Comparison of ENCODE assay signal across 21 mouse cellular contexts in the genomic region with DNA sequence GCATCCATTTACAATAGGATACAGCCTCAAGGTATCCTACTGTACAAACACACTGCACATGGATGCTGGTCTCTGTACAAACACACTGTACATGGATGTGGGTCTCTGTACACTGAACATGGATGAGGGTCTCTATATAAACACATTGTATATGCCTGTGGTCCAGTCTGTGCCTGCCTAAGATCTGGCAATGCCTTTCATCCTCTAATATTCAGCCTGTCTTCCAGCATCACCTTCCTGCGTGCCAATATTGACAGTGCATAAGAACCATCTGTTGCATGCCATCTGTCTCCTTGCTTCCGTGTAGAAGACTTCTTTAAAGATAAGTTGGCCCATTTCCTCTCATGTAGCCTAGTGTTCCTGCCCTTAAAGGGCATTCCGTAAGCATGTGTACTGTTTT.
A peak's percentile ranks its signal among the peaks of the same experiment; 100 is the strongest.
DNase-seq lines count a peak whose midpoint lies in the region; ATAC-seq and TF ChIP-seq lines count a peak whose summit lies in the region.
"Had no signal": no experiment of that assay in that cellular context is flagged by ENCODE, and none has a peak within 500 bp of the region (broad histone marks: within the 10 kb centered on the region; RNA-seq: fewer than 3 reads in every experiment).

No protein-coding gene starts in this region.

- ATAC-seq in forebrain, embryonic 13.5 days: peak; percentile 65; the same call in 1 of the 2 replicates
- ATAC-seq in forebrain, embryonic 11.5 days (replicated peaks; ENCODE audit: low FRiP score): no peak
- ATAC-seq in midbrain, postnatal 0 days (ENCODE audit: low FRiP score): no peak
- ATAC-seq in megakaryocyte, adult 5-6 weeks (ENCODE audit: poor library complexity, severe bottlenecking): no peak
- ATAC-seq: intestine, embryonic 15.5 days had no signal

- no peak overlapping the region for H3K4me3 ChIP-seq in forebrain, embryonic 13.5 days
- no peak overlapping the region for H3K4me3 ChIP-seq in forebrain, embryonic 11.5 days (ENCODE audit: low read depth, low read length)
- no peak overlapping the region for H3K4me3 ChIP-seq in midbrain, postnatal 0 days (ENCODE audit: low read depth, low read length)
- H3K4me3 ChIP-seq in midbrain, embryonic 10.5 days: no peak overlapping the region
- H3K4me3 ChIP-seq: embryonic facial prominence, embryonic 15.5 days; heart, adult 2 months; hindbrain, embryonic 12.5 days; intestine, embryonic 15.5 days; midbrain, embryonic 12.5 days; myocyte had no signal

- H3K27ac ChIP-seq in forebrain, embryonic 13.5 days: no peak overlapping the region
- H3K27ac ChIP-seq in forebrain, embryonic 11.5 days (ENCODE audit: low read depth, low read length): no peak overlapping the region
- H3K27ac ChIP-seq in midbrain, postnatal 0 days (ENCODE audit: low read depth, low read length): no peak overlapping the region
- no peak overlapping the region for H3K27ac ChIP-seq in midbrain, embryonic 10.5 days (replicated peaks)
- H3K27ac ChIP-seq: embryonic facial prominence, embryonic 15.5 days; heart, adult 2 months; hindbrain, embryonic 12.5 days; intestine, embryonic 15.5 days; midbrain, embryonic 12.5 days had no signal

- no peak overlapping the region for H3K9ac ChIP-seq in forebrain, embryonic 13.5 days
- H3K9ac ChIP-seq in forebrain, embryonic 11.5 days (ENCODE audit: low read length): no peak overlapping the region
- H3K9ac ChIP-seq in midbrain, postnatal 0 days (replicated peaks; ENCODE audit: low read length, poor library complexity, severe bottlenecking): no peak overlapping the region
- H3K9ac ChIP-seq: embryonic facial prominence, embryonic 15.5 days; hindbrain, embryonic 12.5 days; intestine, embryonic 15.5 days; midbrain, embryonic 12.5 days had no signal

- no peaks in the 10 kb centered on the region for H3K4me1 ChIP-seq in forebrain, embryonic 13.5 days
- H3K4me1 ChIP-seq in forebrain, embryonic 11.5 days (replicated peaks; ENCODE audit: control insufficient read depth, insufficient read depth, low read length): no peaks in the 10 kb centered on the region
- no peaks in the 10 kb centered on the region for H3K4me1 ChIP-seq in midbrain, postnatal 0 days (ENCODE audit: insufficient read depth, low read length)
- H3K4me1 ChIP-seq in midbrain, embryonic 10.5 days: 0 out of 2 replicates have a peak, but pooled peaks cover 3% of the 10 kb centered on the region
- H3K4me1 ChIP-seq: embryonic facial prominence, embryonic 15.5 days; hindbrain, embryonic 12.5 days; intestine, embryonic 15.5 days; midbrain, embryonic 12.5 days had no signal

- H3K4me2 ChIP-seq in forebrain, embryonic 13.5 days: no peak overlapping the region
- H3K4me2 ChIP-seq in forebrain, embryonic 11.5 days (ENCODE audit: low read depth, low read length, severe bottlenecking): no peak overlapping the region
- no peak overlapping the region for H3K4me2 ChIP-seq in midbrain, postnatal 0 days (ENCODE audit: low read depth, low read length, poor library complexity, severe bottlenecking)
- H3K4me2 ChIP-seq: embryonic facial prominence, embryonic 15.5 days; hindbrain, embryonic 12.5 days; intestine, embryonic 15.5 days; midbrain, embryonic 12.5 days had no signal

- no peak for DNase-seq in forebrain, embryonic 11.5 days (ENCODE audit: low spot score)
- DNase-seq in midbrain, postnatal 0 days (ENCODE audit: low spot score): peak; percentile 25
- DNase-seq in midbrain, embryonic 10.5 days (ENCODE audit: low spot score): no peak
- peak; percentile 62 to 78 for DNase-seq in cerebellum, postnatal 36 days
- DNase-seq in retina, embryonic 14.5 days (ENCODE audit: low spot score): no peak
- DNase-seq in thymus, postnatal 14 days: no peak
- DNase-seq: adrenal gland, adult 2 months; gastrocnemius, postnatal 10 days; heart, adult 2 months; lung, postnatal 14 days; retina, postnatal 1 day; right cerebral cortex, postnatal 4 days; thymus, postnatal 25 days had no signal

- no peaks in the 10 kb centered on the region for H3K27me3 ChIP-seq in forebrain, embryonic 13.5 days
- H3K27me3 ChIP-seq in forebrain, embryonic 11.5 days (ENCODE audit: control insufficient read depth, insufficient read depth, low read length): no peaks in the 10 kb centered on the region
- H3K27me3 ChIP-seq in midbrain, postnatal 0 days (ENCODE audit: insufficient read depth, low read length): no peaks in the 10 kb centered on the region
- no peaks in the 10 kb centered on the region for H3K27me3 ChIP-seq in midbrain, embryonic 10.5 days (ENCODE audit: low read depth, poor library complexity, severe bottlenecking)
- H3K27me3 ChIP-seq: CH12.LX; embryonic facial prominence, embryonic 15.5 days; intestine, embryonic 15.5 days; midbrain, embryonic 12.5 days had no signal

- H3K36me3 ChIP-seq in forebrain, embryonic 13.5 days (ENCODE audit: poor library complexity, severe bottlenecking): no peaks in the 10 kb centered on the region
- H3K36me3 ChIP-seq in forebrain, embryonic 11.5 days (ENCODE audit: control insufficient read depth, insufficient read depth, low read length): no peaks in the 10 kb centered on the region
- H3K36me3 ChIP-seq in midbrain, postnatal 0 days (ENCODE audit: insufficient read depth, low read length): no peaks in the 10 kb centered on the region
- H3K36me3 ChIP-seq in midbrain, embryonic 10.5 days: no peaks in the 10 kb centered on the region
- H3K36me3 ChIP-seq: embryonic facial prominence, embryonic 15.5 days; hindbrain, embryonic 12.5 days; intestine, embryonic 15.5 days; midbrain, embryonic 12.5 days had no signal

- H3K9me3 ChIP-seq in forebrain, embryonic 13.5 days (replicated peaks): no peaks in the 10 kb centered on the region
- H3K9me3 ChIP-seq in forebrain, embryonic 11.5 days (ENCODE audit: control insufficient read depth, low read length): no peaks in the 10 kb centered on the region
- no peaks in the 10 kb centered on the region for H3K9me3 ChIP-seq in midbrain, postnatal 0 days (ENCODE audit: low read length)
- H3K9me3 ChIP-seq in midbrain, embryonic 10.5 days (replicated peaks): no peaks in the 10 kb centered on the region
- H3K9me3 ChIP-seq: embryonic facial prominence, embryonic 15.5 days; hindbrain, embryonic 12.5 days; intestine, embryonic 15.5 days; midbrain, embryonic 12.5 days had no signal

- 83% methylated on average over 3 of the region's 3 CpGs for WGBS in forebrain, embryonic 13.5 days
- 89% methylated on average over 3 of the region's 3 CpGs for WGBS in forebrain, embryonic 11.5 days
- WGBS in midbrain, postnatal 0 days: 88% methylated on average over 3 of the region's 3 CpGs
- 86% methylated on average over 3 of the region's 3 CpGs for WGBS in midbrain, embryonic 10.5 days

- no peak for TF ChIP-seq CTCF in midbrain, postnatal 0 days (IDR thresholded peaks at IDR 0.05)

Comparison
In these comparisons a context has a peak if more than half of its experiments do, and no peak if none do; other contexts are left out.
1. DNase-seq: peak in midbrain, postnatal 0 days (single experiment) and cerebellum, postnatal 36 days (2 of 2); none in forebrain, embryonic 11.5 days (single experiment), midbrain, embryonic 10.5 days (single experiment), retina, embryonic 14.5 days (single experiment) and thymus, postnatal 14 days (single experiment).